Mouse (Mus musculus) brain, embryonic 14.5 days (tissue): Measurements from ENCODE around the gene Iba57.

Source experiments
- CTCF ChIP-seq: fragments of 200-500 bp; IDR thresholded peaks from 2 replicates; pipeline ENCODE4 v1.5.1; 2012; ENCODE audit warnings: inconsistent platforms, mild to moderate bottlenecking, moderate library complexity, borderline replicate concordance; ENCODE audit not compliant: insufficient read depth, insufficient read length; ENCODE audit errors: extremely low read depth
- POLR2A ChIP-seq: fragments of 200-500 bp; IDR thresholded peaks from 2 replicates; pipeline ENCODE4 v1.6.1; 2012; ENCODE audit warnings: mild to moderate bottlenecking, inconsistent platforms, borderline replicate concordance; ENCODE audit not compliant: poor library complexity, insufficient read depth, insufficient read length, severe bottlenecking; ENCODE audit errors: extremely low read depth

- no peak for TF ChIP-seq CTCF
- peak; percentile 35; the same call in 1 of the 2 replicates for TF ChIP-seq POLR2A
Measured at GRCm38 (mm10) chr11:59202081-59202995, 38.8 kb upstream of the Iba57 start, which contains the start of gene Mrpl55.
